Mouse (Mus musculus): ENCODE data around the gene Adrm1.

Adrm1 gene

GRCm38 (mm10) chr2:180184011-180184751 is 12.9 kb downstream of the Adrm1 start:
- in situ Hi-C loops (cut with MboI, MseI): loop anchor here in 1 of 2 experiments (5.0 kb wide), 1 partner anchor 68 kb away; no protein-coding TSS in a partner anchor

GRCm38 (mm10) chr2:180184752-180185109 is 13.4 kb downstream of the Adrm1 start:
- in situ Hi-C loops (cut with MboI, MseI): loop anchor here in 1 of 2 experiments (5.0 kb wide), 1 partner anchor 68 kb away; no protein-coding TSS in a partner anchor

GRCm38 (mm10) chr2:180185686-180186085 is 14.4 kb downstream of the Adrm1 start:
- in situ Hi-C loops (cut with MboI, MseI): no loop called here

DNA sequence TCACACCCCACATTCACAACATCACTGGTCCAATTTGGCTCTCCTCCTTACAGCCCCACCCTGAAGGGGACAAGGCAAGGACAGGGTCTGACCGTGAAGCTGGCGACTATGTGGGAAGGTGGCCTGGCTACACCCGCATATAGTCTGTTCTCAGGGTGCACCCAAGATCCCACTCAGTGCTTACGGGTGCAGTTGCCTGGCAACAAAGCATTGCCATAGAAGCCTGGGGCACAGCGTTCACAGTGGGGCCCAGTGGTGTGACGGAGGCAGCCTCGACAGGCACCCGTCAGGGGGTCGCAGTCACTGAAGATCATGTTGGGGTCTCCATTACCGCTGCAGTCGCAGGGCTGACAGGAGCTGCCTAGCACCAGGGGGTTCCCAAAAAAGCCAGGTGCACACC is 16.1 kb downstream of the Adrm1 start:
- in situ Hi-C loops (cut with MboI, MseI): no loop called here

GRCm38 (mm10) chr2:180196610-180197322 is 25.5 kb downstream of the Adrm1 start:
- in situ Hi-C loops (cut with MboI, MseI): no loop called here

DNA sequence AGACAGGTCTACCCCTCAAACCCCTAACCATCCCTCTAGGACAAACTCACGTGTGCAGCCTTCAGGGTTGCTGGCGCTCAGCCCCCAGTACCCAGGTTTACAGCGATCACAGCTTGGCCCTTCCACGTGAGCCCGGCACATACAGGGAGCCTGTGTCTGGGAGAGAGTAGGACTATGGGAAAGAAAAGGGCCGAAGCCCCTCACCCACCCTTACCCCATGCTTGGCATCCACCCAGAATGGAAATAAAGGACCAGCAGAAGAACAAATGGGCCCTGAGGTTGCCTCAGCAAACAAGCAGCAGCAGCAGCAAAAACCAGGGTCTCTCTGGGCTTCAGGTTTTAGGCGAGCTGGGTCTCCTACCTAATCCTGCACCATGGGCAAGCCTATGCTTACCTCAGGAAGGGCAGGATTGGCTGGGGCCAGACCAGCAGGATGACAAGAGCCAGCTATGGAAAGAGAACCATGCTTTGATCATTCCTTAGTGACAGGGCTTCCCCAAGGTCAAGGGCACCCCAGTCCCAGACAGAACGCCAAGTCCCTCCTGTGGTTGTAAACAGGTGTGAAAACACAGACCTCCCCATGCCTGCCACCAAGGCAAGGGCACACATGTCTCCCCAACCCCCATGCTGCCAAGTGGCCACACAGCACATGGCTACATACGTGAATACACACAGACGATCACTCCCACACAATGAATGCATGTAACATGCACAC is 26.2 kb downstream of the Adrm1 start:
- in situ Hi-C loops (cut with MboI, MseI): no loop called here

DNA sequence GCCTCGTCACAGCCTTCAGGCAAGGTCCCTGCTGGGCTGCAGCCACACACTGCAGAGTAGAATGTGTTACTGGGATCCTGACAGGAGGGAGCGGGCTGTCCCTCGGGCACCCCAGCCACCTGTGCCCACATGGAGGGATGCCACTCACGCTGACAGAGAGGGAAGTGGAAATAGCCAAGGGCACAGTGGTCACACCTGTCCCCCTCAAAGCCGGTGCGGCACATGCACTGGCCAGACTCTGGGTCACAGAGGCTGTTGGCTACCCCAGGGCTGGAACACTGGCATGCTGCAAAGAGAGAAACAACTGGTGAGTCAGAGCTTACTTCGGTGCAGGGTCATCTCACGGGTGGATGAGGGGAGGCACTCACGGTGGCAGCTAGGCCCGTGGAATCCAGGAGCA is 27.5 kb downstream of the Adrm1 start:
- in situ Hi-C loops (cut with MboI, MseI): no loop called here

GRCm38 (mm10) chr2:180200681-180201080 is 29.4 kb downstream of the Adrm1 start:
- in situ Hi-C loops (cut with MboI, MseI): no loop called here

GRCm38 (mm10) chr2:180201303-180201702 is 30.0 kb downstream of the Adrm1 start:
- in situ Hi-C loops (cut with MboI, MseI): no loop called here

DNA sequence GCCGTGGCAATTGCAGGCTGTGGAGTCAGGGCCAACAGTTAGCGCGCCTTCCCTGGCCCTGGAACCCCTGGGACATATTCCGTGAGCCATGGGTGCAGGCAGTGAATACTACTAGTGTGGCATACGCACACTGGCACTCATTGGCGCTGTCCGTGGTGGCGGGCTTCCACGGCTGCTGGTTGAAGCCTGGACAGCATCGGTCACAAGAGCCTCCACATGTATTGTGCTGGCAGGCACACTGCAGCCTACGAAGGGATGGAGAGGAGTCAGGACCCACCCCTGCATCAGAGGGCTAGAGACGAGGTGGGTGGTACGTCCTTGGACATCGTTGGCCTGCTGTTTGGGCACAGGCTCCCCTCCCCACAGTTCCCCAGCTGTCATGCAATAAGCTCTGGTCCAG is 31.0 kb downstream of the Adrm1 start:
- in situ Hi-C loops (cut with MboI, MseI): no loop called here

DNA sequence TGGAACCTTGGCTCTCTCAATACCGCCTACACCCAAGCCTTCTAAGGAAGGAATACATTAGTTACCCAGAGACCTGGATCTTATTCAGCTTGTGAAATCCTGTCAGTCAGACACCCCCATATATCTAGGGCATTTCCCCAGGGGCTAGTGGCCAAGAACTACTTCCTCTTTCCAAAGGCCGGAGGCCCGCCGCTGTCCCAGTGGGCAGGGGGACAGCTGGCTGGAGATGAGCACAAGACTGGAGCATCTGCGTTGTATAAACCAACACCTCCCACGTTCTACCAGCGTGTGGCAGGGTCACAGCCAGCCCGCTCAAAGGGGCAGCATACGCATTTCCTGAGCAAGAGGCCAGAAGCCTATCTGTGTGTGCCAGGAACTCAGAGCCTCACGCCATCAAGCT is 31.5 kb downstream of the Adrm1 start:
- in situ Hi-C loops (cut with MboI, MseI): no loop called here

GRCm38 (mm10) chr2:180204501-180204900 is 33.2 kb downstream of the Adrm1 start:
- in situ Hi-C loops (cut with MboI, MseI): no loop called here

DNA sequence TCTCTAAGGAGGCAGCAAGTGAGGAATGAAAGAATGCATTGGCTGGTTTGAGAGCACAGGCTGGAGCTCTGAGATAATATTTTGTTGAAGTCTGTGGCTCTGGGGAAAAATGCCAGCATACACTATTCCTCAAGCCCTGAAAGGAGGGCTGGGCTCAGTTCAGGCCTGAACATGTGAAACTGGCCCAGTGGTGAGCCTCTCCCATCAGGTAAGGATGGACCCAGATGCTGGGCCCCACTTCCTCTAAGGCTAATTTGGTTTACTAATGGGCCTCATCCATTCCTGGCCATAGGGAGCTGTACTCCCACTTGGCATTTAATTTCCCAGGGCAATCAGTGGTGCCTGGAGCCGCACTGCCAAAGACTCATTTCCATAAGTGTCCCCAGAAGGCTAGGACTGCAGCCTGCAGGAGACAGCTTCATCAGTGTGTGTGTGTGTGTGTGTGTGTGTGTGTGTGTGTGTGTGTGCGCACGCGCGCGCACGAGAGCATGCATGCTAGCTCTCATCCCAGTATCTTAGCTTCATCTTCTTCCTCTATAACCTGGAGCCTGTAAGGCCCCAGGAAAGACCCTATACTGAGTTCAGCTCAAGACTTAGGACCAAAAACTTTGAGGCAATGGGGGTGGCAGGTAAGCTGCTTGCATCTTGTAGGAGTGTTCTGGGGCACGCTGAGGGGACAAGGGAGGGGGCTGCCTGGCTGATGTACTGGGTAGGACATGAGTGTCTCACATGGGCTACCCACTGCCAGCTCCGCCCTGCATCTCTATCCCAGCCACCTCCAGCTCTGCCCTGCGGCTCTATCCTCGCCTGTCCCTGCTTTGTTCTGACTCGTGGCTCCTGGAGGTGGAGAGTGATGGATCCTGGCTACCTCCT is 34.0 kb downstream of the Adrm1 start:
- in situ Hi-C loops (cut with MboI, MseI): no loop called here

- in situ Hi-C loops (cut with MboI, MseI): no loop called here
Measured at GRCm38 (mm10) chr2:180205956-180206280, 34.6 kb downstream of the Adrm1 start.

DNA sequence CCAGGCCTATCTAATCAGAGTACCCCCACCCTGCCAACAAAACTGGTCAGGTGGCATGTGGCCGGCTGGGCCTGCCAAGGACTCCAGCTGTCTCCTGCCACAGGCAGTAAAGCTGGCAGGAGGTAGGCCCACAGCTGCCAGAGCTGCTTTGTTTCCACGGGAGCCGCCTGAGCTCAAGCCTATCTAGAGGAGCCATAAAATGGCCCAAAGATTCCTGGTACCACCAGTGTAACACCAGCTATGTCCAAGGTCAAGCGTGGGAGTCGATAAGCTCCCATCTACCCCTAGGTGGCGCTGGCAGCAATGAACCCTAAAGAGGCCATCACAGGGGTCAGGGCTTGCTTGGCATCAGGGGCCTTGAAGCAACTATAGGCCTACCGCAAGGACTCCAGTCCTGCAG is 36.6 kb downstream of the Adrm1 start:
- in situ Hi-C loops (cut with MboI, MseI): no loop called here

- in situ Hi-C loops (cut with MboI, MseI): no loop called here
Measured at GRCm38 (mm10) chr2:180208976-180209375, 37.7 kb downstream of the Adrm1 start.

DNA sequence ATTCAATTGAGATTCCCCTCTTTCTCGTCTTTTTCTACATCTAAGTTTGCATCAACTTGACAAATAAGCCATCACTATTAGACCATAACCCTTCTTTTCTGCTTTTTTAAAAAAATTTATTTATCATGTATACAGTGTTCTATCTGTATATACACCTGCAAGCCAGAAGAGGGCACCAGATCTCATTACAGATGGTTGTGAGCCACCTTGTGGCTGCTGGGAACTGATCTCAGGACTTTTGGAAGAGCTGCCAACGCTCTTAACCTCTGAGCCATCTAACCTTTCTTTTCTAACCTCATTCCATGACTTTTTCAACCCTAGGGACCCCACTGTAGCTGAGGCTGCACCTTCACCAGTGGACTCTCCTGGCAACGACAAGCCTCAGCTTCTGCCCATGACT is 41.0 kb downstream of the Adrm1 start:
- in situ Hi-C loops (cut with MboI, MseI): no loop called here

GRCm38 (mm10) chr2:180214352-180214978 is 43.2 kb downstream of the Adrm1 start:
- in situ Hi-C loops (cut with MboI, MseI): no loop called here

GRCm38 (mm10) chr2:180215011-180215461 is 43.8 kb downstream of the Adrm1 start:
- in situ Hi-C loops (cut with MboI, MseI): no loop called here

DNA sequence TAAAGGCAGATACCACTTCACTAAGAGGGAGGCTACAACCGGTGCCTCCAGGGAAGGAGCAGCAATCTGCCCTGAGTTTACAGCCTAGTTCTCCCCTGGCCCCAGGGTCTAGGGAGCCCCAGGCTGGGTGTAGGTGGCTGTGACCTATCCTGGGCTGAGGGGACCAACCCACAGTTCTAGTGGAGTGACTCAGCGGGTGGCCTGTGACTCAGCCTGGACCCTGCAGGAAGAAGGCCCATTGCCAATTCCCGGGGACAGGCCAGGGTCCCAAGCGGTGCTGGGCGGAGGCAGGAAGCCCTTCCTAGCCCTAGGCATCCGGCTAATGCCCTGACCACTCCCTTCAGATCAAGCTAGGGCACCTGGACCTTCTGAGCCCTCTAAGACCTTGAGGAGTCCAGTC is 44.7 kb downstream of the Adrm1 start:
- in situ Hi-C loops (cut with MboI, MseI): no loop called here

DNA sequence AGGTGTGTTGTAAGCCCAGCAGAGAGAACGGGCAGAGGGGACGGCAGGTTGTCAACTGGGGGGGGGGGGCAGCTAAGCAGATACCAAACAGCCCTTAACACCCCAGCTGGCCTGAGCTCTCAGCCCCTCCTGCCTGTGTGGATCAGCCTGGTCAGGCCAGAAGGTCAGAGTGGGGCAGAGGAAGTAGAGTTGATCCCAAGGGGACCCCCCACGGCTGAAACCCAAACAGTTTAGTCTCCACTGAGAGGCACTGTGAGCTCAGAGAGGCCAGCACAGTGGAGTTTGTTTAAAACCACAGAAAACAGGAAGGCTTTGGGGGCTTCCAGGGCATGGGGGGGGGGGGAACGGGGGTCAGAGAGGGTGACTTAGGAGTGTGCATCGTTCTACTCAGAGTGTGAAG is 45.6 kb downstream of the Adrm1 start:
- in situ Hi-C loops (cut with MboI, MseI): no loop called here
